Mouse (Mus musculus) gastrocnemius, adult 18-20 months (tissue): ENCODE data around the gene Leng8. TPM values are rescaled to one million over a fixed set of nuclear protein-coding genes. Genes with fewer than 3 reads are reported as not detected.

Experiments
- DNase-seq: peaks from one replicate; pipeline ENCODE4 v3.0.0; 2021; ENCODE audit warnings: low spot score
- total RNA-seq, 2 experiments: library from RNA; stranded (reverse); gene quantifications; 2 replicates each; pipeline ENCODE4 v1.2.3; 2021

The Leng8 gene
- total RNA-seq, 2 experiments from 2014 or later = 27.2 to 33.0 TPM

DNA sequence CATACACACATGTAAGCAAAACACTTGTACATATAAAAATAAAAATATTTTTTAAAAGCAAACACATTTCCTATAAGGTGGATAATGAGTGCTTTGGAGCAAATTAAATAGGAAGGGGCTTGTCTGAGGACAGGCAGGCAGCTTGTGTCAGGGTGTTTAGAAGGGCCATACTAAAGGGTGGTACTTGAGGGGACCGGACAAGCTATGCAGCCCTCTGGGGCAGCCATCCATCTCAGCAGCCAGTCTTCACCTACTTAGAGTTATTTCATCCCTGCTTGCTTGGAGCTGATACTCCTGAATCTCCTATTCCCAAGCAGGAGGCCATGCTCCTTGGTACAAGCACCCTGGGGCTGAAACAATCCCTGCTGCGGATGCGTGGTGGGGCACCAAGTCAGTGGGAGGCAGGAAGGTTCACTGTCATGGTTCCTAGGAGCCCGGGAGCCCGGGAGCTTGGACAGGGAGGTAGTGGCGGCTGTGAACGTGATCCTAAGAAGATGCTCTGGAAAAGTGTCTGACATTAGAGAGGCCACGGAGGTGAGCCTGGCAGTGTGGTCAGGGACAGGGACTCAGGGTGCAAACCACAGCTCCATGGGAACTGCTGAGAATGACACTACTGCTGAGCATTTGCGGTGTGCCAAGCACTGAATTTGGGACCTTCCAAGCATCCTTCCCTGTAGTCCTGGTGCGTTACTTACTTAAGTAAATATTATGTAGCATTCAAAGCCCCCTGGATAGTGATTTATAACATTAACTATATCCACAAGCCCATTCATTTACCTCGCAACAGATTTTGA lies 9.7 kb upstream of the Leng8 start:
- no peak for DNase-seq

DNA sequence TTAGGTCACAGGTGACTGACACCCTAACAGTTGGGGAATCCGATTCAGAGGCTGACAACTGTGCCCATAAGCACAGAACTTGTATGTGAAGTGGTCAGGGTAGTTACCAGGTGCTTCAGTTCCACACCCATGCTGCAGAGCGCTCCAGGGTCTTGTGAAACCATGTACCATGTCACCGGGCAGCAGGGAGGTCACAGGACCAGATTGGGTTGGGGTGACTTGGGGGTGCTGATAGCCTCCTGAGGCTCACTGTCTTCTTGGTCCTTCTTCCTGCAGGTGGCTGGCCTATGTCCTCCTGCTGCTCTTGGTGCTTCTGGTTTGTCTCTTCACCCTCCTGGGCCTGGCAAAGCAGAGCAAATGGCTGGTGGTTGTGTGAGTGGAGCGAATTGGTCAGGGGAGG lies 8.9 kb upstream of the Leng8 start:
- no peak for DNase-seq

DNA sequence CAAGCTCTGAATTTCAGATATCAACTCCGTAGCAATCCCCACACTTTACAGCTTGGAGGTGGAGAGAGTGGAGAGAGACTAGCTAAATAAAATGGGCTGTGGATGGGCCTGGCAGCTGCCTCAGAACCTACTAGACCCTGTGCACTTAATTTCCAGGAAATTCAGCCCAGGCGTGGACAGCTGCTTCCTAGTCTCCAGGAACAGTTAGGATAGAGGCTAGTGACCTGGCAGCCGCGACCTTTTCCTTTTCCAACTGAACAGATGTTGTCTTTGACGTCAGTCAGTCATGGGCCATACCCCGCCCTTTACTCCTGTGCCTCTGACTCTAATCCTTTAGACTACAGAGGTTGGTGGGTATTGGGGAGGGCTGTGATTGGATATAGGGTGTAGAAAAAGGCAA lies 8.0 kb upstream of the Leng8 start:
- DNase-seq = peak; percentile 72

DNA sequence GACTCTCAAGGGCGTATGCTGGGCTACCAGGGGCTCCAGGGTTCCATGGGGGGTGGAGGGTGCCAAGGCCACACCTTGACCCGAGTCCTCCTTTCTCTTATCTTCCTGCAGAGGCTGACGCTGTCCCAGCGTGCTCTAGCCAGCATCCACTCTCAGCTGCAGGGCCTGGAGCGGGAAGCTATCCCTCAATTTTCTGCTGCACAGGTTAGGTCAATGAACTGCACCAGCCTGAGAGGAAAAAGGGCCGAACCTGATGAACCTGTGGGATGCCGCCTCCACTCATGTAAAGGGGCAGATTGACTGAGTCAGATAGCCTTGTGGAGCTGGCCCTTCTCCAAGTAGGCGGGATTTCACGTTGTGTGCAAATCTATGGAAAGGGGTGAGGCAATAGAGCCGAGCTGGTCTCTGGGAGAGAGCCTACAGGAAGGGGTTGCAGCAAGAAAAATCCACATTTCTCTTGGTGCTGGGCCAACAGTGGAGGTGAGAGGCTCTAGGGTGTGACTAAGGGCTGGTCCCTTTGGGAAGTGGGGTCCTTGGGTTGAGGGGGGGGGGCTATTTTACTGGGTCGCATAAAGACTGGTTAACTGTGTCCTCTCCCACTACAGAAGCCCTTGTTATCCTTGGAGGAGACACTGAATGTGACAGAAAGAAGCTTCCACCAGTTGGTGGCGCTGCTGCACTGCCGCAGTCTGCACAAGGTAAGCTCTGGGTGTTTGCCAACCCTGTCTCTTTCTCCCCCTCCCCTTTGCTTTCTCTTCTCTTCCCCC lies 6.0 kb upstream of the Leng8 start:
- DNase-seq = peak; percentile 80

DNA sequence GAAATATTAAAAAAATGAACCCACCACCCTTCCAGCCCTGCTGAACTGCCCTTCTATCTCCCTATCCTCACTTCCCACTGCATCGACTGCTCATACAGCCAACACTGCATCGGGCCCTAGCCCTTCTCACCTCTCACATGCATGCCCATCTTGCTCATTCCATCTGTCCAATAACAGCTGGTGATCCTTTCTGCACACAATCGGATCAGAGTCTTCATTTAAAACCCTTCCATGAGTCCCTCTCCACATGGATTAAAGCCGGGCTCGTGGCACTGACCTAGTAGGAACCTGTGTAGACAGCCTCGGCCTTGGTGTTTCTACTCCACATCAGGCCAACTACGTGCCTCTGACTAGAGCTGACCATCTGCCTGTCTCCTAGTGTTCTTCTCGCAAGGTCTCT lies 4.9 kb upstream of the Leng8 start:
- no peak for DNase-seq

- DNase-seq = no peak
Measured at GRCm38 (mm10) chr7:4132581-4132980, 4.3 kb upstream of the Leng8 start.

DNA sequence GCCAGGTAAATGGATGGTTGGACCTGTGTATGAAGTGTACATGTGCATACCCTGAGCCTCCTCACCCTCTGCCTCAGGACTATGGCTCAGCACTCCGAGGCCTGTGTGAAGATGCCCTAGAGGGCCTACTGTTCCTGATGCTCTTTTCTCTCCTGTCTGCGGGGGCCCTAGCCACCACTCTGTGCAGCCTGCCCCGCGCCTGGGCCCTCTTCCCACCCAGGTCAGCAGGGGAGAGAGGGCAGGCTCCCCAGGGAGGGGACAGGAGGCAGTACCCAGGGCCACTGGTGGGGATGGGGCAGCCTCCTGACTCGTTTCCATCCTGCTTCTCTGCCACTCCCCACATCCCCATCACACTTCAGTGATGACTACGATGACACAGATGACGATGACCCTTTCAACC lies 3.8 kb upstream of the Leng8 start:
- no peak for DNase-seq

DNA sequence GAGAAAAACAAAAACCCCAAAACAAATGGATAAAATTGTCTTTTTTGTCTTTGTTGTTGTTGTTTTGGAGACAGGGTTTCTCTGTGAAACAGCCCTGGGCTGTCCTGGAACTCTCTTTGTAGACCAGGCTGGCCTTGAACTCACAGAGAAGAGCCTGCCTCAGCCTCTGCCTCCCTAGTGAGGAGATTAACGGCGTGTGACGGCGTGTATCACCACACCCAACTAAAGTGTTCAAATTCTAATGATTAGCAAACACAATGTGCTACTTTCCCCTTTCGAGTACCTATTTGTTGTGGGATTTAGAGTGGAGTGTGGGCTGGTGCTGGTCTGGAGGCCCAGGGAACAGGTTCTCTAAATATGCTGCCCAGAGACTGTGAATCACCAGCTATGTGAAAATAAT lies 1.9 kb upstream of the Leng8 start:
- DNase-seq = no peak

- DNase-seq = no peak
Measured at GRCm38 (mm10) chr7:4136404-4136770, 452 bp upstream of the Leng8 start.

DNA sequence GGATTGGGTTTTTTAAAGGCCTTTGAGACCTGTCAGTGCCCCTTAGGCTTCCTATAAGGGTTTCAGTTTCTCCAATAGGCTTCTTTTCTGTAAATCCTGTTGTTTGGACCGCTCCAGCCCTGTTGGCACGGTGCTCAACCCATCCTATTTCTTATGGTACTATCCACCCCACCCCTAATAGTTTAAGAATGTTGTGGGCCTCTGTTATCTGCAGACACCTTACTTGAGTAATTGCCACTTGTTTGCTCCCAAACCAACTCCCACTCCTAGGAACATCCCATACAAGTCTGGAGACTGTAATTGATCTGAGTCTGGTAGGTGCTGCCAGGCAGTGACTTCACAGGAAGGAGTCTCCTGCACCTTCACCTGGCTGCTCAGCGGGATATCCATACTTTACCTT lies 907 bp downstream of the Leng8 start:
- no peak for DNase-seq

GRCm38 (mm10) chr7:4138181-4138580 lies 1.3 kb downstream of the Leng8 start:
- no peak for DNase-seq

- DNase-seq = no peak
Measured at GRCm38 (mm10) chr7:4138671-4139070, 1.8 kb downstream of the Leng8 start.

DNA sequence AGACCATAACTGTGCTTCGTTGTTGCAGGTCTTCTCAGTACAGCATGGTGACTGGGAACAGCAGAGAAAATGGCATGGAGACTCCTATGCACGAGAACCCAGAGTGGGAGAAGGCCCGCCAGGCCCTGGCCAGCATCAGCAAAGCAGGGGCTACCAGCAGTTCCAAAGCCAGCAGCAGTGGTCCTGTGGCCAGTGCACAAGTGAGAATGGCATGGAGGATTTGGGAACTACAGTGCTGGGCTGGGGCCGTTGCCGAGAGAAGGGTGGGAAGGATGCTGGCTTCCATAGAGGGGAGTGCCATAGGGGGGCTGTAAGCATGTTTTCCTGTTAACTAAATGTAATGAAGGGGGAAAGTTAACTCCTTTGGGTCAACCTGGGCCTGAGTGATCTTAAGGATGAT lies 2.6 kb downstream of the Leng8 start:
- no peak for DNase-seq

DNA sequence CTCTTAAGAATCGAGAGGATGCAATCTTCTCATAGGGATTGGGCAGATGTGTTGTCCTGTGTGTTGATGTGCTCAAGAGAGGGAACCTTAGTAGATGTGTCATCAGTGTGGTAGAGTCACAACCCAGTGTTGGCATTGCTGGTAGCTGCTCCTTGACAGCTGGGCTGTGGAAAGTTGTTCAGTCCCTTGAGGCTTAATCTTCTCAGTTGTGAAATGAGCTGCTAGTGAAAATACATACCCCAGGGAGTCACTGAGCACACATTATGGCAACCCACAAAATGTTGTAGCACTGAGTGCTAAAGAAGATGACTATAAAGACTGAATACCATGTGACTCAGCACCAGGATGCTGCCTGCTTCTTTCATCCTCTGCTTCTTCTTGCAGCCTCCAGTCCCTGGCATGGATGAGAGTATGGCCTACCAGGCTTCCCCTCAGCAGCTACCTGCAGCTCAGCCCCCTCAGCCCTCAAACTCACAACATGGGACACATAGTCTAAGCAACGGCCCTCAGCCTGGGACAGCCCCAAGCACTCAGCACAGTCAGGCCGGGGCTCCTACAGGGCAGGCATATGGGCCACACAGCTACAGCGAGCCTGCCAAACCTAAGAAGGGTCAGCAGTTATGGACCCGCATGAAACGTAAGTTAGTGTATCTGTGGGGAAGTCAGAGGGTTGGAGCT lies 4.9 kb downstream of the Leng8 start:
- DNase-seq = no peak

- DNase-seq = no peak
Measured at GRCm38 (mm10) chr7:4142796-4143445, 6.1 kb downstream of the Leng8 start.

DNA sequence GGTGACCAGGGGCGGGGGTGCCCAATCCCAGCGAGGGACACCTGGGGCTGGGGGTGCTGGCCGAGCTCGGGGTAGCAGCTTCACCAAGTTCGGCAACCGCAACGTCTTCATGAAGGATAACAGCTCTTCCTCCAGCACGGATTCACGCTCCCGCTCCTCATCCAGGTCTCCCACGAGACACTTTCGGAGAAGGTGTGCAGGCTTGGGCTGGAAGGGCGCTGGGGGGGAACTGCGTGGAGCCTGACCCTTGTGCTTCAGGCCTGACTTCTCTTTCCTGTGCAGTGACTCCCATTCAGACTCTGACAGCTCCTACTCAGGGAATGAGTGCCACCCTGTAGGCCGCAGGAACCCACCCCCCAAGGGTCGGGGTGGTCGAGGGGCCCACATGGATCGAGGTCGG lies 6.7 kb downstream of the Leng8 start:
- DNase-seq = no peak

GRCm38 (mm10) chr7:4144046-4144445 lies 7.2 kb downstream of the Leng8 start:
- DNase-seq = no peak

DNA sequence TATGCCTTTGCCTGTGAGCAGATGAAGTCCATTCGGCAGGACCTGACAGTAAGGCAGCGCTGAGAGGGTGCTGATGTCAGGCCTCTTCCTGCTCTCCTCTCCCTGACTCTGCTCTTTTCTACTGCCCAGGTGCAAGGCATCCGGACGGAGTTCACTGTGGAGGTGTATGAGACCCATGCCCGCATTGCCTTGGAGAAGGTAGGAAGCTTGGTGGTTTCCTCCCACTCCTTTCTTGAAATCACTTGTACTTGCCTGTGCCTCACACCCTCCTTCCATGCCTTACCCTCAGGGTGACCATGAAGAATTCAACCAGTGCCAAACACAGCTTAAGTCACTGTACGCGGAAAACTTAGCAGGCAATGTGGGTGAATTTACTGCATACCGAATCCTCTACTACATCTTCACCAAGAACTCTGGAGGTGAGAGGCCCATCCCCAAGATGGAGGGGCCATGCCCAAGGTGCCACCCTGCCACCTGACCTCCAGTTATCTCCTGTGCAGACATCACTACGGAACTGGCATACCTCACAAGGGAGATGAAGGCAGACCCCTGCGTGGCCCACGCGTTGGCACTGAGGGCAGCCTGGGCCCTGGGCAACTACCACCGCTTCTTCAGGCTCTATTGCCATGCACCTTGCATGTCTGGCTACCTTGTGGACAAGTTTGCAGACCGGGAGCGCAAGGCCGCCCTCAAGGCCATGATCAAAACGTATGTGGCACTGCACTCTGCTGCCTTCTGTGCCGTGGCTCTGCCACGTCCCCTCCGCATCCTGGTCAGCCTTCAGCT lies 8.1 kb downstream of the Leng8 start:
- DNase-seq = no peak

GRCm38 (mm10) chr7:4145552-4146190 lies 8.8 kb downstream of the Leng8 start:
- DNase-seq = peak; percentile 57
